Mouse (Mus musculus): ENCODE data around the gene Ces1d.
"Not testable (repeated sequence)": the region's sequence is repeated elsewhere in the genome, so short reads cannot be mapped to it uniquely, and the experiment has no call there.

Ces1d gene

DNA sequence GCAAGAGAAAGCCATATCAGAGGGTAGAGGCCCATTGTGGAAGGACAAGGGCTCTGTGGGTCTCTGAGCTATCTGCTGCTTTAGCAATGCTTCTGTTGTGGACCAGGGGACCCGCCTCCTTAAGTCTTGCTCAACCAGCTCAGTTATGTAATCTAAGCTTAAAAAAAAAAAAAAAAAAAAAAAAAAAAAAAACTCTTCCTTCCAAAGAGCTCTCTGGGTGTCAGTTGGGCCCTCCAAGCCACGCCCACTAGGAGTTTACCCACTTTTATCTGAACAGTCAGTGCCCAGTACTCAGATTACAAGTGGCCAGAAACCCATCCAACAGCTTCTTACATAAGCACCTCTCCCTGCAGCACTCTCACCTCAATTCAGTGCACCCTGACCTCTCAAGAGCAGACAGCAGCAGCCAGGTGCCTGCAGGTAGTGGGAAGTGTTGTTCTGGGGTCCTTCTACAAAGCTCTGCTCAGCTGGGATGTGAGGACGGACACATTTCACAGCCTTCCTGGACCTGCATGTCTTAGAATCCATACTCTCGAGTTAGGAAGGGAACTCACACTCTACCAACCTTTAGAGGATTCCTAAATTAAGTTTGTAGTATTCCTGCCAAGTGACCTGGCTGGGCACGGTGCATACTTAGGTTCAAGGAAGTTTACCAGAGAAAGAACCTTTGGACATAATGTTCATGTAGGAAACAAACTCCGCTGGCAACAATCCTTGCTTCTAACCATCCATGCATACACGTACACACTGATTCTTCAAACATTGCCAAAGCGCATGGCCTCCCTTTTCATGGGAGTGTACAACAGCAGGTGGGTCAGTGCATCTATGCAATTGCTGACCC is at the start of gene Ces1d:
Ces1d (minus strand) TSS at position 154 of the 841 bp plus-strand sequence.
- no peak for DNase-seq

DNA sequence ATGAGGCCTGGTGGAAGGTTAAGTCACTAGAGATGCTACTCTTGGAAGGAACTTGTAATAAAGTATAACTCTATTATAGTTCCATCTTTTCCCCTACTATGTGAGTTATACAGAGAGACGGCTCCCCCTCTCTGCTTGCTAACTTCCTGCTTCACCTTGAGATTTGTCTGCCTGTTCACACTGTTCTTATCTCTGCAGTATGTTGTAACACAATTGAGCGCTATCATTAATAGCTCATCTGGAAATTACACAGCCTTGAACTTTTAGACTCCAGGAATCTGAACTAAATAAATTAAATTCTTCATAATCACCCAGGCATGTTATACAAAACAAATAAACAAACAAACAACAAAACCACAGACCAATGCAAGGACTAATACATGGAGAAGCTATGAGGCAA is 48.4 kb upstream of the Ces1d start:
- DNase-seq, result no peak

DNA sequence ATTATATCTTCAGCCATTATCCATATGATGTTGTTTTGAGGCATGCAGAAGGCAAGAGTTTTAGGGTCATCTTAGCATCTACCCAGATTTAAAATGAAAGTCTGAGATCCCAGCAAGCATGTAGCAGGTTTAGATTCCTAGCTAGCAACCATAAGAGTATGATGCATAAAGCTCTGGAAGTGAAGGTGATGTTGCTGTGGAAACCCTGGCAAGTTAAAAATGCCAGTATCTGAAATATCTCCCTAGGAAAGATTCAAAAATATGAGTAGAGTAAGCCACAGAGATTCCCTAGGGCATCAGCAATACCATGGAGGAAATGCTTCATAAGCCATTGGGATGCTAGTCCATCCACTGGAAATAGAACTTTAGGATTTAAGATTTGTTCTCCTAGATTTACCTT is 42.2 kb upstream of the Ces1d start:
- no peak for DNase-seq

DNA sequence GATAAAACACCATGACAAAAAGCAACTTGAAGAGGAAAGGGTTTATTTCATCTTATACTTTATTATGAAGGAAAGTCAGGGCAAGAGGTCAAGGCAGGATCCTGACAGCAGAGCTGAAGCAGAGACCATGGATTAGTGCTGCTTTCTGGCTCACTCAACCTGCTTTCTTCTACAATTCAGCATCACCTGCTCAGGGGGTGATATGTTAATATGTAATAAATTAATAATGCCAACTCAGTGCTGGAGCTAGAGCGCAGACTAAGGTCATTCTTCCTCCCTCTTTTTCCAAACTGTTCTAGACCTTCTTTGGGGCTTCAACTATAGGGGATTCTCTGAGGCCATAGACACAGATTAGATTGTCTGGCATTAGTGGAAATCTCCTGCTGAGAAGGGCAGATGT is 38.0 kb upstream of the Ces1d start:
- DNase-seq, result no peak

DNA sequence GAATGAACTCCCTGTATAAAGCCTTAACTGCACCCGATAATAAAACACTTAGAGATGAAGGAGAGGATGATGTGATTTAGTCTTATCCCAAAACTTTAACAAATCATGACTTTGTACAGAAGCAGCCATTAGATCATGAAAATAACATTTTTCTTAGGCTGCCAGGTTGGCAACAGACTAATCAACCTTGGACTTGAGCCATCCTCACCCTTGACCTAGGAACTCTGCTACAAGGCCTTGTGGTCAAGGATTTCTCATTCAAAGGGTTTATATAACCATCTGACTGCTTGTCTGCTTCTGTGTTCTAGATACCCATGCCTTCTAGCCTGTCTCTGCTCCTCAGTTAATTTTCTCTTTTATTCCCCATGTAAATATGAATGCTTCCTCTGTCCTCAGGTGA is 37.1 kb upstream of the Ces1d start:
- no peak for DNase-seq

DNA sequence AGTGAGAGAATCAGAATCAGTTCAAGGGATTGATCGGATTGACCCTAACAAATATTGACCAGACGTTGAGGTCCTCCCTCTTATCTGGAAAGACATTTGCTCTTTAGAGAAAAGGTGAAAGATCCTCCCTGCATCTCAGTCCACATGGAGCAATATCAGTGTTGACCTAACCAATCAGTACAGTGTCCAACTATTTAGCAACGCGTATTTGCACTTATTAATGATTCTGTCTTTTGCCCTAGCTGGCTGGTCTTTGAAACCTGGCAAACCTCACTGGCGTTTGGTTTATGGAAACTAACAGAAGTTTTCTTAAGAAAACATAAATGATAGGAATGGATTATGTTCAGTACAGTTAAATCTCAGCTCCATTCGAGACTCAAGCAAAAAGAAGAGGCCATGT is 36.4 kb upstream of the Ces1d start:
- DNase-seq, result no peak

DNA sequence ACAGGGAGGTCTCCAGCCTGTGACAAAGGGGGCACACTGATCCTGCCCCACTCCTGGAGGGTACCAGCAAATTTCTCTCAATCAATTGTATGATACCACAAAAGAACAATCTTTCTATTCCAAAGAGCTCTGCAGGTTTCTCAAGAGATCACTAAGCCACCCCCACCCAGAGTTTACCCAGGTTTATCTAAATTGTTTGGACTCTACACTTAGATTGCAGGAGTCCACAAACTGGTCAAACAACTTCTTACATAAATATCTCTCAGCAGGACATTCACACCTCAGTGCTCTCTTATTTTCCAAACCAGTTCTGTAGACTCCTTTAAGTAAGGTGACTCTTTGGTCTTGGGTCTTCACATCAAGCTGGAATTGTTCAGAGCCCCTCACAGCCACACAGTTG is 31.8 kb upstream of the Ces1d start, which contains the start of gene Ces1e:
Ces1e (minus strand) TSS at position 174 of the 400 bp plus-strand sequence.
- no peak for DNase-seq

DNA sequence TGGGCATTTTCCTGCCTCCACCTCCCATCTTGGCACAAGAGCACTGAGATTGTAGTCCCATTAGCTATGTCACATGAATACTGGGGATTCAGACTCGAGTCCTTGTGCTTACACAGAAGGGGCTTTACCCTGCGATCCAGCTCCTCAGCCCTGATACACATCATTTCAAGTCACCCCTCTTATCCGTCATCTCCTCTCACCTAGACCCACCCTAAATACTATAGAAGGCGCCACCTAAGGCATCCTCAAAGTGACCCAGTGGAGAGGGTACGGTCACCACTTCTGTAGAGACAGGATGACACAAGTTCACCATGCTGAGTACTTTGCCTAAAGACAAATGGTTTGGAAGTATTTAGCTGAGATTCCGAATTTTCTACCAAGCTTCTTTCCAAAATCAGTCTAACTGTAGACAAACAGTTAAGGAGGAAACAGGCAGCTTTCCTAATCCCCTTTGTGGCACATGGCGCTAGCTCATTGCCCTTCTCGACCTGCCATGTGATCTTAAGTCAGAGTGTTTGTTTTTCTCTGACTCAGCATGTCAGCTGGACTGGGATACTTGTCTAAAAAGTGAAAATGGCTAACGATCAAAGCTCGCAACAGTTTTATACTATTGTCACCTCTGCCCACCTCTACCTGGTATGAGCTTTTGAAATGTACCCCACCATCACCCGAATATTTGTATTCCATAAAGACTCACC is 31.2 kb upstream of the Ces1d start:
- DNase-seq, result no peak

DNA sequence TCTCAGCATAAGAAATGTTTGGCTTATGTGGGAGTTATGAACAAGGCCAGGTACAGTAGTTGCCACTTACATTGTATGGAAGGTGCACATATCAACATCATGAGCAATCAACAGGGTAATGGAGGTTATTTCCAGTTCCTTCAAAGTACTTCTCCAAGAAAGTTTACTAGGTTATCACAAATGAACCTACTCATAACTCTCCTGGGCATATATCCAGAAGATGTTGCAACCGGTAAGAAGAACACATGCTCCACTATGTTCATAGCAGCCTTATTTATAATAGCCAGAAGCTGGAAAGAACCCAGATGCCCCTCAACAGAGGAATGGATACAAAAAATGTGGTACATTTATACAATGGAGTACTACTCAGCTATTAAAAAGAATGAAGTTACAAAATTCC is 28.8 kb upstream of the Ces1d start:
- DNase-seq, result not testable (repeated sequence)

DNA sequence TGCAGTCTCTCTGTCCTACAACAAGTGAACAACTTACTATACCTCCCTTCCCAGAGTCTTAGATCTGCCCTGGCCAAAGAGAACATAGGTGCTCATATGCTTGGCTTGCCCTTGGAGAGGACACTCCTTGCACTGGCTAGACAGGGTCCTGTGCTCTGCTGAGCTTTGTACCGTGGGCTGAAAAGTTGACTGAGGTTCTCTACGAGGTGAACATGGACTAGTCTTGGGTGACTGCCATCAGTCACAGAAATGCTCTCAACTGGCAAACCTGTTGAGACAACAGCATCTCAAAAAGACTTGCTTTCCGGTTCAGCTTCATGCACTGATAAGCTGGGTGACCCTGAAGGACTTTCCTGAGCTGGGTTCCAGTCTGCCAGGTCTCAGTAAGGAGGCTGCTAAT is 24.3 kb upstream of the Ces1d start:
- DNase-seq, result no peak

DNA sequence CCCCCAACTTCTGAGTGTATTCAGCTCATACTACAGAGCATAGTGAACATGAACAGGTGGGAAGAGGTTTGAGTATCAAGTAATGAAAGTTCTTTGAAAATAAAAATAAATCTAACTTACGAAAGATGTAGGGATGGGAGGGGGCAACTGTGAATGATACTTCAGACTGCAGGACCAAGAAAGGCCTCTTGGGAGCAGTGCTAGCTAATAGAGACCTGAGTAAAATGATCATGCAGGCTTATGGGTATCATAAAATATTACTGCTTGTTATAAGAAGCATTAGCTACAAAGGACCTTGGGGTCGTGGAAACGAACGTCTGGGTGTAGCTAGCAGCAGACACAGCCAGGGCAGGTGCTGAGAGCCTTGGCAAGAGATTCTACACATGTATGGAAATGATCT is 20.2 kb upstream of the Ces1d start:
- no peak for DNase-seq

DNA sequence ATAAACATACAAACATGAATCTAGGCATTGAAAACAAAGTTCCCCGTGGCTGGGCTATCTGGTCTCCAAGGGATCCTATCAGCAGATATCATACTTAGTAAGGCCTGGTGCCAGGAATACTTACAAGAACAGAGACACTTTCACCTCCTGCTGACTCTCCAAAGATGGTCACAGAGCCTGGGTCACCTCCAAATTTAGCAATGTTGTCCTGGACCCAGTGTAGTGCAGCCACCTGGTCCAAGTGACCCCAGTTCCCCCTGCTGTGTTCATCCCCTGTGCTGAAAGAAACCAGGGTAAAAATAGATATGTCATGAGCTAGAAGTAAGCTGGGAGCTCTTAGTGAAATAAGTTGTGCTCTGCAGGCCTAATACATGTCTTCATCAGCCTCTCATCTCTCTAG is 19.7 kb upstream of the Ces1d start:
- no peak for DNase-seq

DNA sequence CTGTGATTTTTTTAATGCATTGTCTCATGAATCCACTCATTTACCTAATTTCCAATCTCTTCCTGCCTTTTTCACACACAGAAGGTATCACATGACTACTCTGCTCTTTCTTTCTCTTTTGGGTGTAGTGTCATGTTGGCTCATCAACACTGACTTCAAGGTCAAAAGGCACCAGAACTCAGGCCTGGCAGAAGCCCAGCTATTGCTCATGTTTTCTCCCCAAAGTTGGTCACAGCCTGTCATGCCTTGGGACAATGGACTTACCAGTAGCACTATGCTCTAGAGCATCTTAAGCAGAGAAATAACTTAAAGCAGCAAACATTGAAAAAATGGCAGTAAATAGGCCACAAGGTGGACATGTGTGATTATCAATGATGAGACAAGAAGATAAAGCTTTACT is 13.5 kb upstream of the Ces1d start:
- no peak for DNase-seq

DNA sequence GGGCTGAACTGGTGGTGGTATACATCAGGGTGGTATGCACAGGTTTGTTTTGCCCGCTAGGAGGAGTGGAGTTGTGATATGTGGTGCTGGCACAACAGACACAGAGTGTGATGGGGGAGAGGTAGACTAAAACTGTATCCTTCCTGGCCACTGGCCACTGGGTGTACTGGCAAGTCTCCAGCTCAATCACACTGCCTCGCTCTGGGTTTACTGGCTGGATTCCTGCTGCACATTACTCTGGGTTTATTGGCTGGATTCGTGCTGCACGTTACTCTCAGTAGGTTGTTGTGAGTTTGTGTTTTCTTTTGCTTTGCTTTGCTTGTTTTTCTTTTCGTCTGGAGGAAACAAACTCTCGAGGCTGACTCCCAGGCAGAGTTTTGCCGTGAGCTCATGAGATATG is 1.5 kb upstream of the Ces1d start:
- not testable (repeated sequence) for DNase-seq

DNA sequence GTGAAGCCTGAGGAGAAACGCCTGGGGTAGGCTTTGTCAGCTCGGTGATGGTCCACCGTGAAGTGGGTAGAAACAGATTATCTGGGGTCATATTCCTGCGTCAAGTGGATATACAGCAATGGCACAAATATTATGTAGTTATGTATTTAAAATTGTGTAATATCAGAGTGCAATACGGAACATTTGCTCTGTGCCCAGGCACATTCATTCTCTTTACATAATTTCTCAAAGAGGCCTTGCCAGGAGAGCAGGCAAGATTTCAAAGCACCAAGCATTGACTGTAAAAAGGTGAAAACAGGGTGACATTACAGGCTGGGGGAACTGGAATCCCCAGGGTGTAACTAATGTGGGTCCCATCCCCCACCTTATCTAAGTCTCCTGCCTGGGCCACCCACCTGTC is 1.2 kb downstream of the Ces1d start:
- no peak for DNase-seq

DNA sequence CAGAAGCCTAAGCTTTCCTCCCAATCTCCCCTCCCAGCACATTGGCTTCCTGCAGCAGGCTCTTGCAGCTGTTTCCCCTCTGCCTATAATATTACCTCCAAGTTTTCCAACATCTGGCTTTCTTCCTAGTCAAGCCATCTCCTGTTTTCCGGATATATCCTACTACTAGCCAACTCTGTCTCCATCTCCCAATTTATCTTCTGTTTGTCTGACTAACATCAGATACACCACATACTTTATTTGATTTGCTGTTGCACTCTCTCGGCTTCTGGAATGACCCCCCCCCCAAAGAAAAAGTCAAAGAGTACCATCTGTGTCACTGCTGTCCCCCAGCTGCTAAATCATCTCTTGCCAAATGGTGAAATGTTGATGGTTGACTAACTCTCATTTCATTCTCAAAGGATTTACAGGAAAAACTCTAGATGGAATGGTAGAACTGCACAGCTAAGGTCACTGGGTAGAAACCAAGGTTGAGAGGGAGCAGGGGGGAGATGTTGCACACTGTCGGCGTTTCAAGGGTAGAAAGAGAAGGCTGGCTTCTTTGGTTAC is 17.0 kb downstream of the Ces1d start:
- DNase-seq, result no peak

DNA sequence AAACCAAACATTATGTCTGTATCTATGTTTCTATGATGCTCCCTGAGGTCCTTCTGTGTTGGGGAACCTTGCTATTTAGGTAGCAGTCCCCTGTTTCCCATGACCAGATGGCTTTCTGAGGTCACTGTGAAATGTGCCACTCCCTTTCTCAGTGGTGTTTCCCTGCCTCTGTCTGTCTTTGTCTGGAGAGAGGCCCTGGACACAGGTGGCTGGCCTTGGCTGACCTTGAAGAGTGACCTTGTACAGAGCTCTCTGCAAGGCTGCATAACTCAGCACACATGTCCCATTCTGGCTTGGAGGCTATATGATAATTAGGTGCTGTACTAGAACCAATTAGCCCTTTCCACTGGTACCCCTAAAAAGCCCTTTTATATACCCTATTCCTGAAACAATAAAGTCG is 21.0 kb downstream of the Ces1d start:
- no peak for DNase-seq

DNA sequence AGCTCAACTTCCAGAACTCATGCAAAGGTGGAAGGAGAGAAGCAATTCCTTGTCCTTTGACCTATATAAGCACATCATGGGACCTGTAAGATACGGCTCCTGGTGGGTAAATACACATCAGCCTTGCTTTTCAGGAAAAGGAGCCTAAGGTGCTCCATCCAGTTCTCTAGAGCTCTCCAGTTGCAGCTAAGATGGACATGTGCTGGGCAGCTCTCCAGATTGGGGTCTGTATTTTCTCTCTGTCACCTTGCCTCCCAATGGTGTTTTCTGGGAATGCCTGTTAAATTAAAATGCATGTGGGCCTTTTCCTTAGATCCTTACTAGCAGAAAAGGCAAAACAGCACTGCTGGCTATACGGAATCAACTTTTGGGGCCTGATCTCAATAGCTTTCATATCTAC is 23.1 kb downstream of the Ces1d start:
- DNase-seq, result no peak

DNA sequence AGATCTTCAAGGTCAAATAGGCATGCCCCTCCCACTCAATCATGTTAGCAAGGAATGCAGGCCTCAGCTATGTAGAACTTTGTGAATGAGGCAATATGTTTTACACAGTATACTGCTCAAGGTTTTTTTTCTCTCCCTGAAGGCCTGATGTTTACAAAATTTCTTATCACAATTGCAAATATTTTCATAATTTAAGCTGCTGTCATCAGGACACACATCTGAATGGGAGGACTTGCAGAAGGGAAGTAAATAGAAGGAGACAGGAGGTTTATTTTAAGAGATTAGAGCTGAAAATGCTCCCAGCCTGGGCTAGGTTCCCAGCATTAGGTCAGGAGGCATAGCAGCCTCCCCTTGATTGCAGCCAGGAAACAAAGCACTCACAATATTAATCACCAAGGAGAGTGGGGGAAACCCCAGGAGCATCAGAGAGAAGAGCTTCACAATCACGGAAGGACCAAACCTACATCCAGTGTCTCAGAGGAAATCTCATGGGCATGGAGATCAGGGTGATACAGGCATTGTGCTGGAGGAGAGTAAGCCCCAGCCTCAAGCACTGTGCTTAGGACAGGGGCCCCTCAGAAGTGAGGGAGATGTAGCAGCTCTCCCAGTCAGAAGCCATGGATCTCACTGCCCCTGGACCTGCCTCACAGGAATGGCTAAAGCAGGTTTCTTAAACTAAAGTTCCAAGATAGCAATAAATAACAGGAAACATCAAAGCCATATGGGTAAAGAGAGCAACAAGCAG is 25.6 kb downstream of the Ces1d start:
- no peak for DNase-seq

DNA sequence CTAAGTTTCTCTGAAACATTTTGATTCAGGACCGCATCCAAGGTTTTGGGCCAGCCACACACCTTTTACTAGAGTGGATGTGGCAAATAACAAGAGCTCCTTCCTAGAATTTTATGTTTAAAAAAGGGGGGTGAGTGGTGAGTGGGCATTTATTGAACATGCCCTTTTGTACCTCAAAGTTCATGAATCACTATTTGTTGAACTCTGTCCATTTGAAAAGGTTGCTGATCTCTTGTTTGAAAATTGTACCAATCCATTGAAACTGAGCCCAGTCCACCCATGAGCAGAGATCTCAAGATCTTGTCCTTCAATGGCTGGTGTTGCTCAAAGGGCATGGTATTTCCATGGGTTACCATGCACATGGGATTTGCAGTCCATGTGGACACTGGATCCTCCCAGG is 34.3 kb downstream of the Ces1d start:
- DNase-seq, result no peak

DNA sequence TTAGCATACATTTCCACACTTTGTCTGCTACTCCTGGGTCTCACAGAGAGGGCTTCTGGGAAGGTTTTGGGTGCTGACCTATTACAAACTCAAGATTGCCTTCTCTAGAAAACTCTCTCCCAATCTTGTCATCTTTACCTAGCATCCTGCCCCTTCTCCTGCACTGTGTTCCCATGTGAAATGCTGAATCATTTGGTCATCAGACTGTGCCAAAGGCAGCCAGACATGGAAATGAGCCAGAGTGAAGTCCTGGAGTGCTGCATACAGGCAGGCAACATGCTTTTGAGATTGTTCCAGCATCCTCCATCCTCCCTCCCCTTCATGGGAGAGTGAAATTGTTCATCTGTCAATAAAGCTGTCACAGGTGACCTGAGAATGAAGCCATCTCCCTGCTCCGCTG is 46.2 kb downstream of the Ces1d start:
- DNase-seq, result no peak

DNA sequence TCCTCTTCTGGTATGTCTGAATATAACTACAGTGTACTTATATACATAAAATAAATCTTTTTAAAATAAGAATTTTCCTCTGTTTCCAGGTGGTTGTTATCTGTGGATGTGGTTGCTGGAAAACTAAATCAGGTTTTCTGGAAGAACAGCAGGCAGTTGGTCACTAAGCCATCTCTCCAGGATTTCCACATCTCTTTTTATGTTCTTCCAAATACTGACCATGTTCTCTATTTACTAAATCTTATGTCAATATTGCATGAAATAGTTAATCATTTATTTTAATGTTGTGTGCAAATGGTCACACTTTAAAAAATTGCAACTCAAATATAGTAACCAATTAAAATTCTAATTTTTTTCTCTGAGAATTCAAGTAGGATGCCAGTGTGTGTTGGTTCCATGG is 50.3 kb downstream of the Ces1d start:
- no peak for DNase-seq

DNA sequence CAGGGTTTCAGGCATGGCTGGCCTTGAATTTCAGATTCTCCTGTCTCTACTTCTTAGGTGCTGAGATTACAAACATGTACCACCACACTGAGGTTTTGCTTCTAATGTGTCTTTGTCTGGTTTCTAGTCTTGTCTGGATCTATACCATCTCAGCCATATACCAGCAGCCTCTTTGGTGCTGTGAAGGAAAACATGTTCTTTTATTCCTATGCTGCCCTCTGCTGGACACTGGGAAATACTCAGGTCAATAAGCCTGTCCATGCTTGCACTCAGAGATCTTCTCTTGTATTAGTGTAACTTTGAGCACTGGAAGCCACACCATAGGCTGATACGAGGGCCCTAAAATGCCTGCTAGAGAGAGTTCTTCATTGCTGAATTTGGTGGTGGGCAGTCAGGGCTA is 56.9 kb downstream of the Ces1d start:
- peak; percentile 13 for DNase-seq

DNA sequence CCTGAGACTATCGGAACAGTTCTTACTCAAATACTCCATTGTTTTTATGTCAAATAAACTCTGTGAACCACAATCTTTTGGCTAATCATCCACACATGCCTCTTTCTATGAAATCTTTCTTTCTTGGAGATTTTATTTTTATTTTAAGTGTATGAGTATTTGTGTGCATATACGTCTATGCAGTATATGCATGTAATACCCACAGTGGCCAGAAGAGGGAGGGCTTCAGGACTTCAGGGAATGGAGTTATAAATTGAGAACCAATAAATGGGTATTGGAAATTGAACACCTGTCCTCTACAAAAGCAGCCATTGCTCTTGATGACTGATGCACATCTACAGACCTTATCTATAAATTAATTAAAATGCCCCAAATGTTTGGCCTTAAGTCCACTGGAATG is 65.4 kb downstream of the Ces1d start:
- no peak for DNase-seq

All from layer of hippocampus, adult 9-11 months (tissue).